Mouse (Mus musculus) T-cell, adult 2 months (primary cell): Measurements from ENCODE around the gene Anks1b.

Source experiments
- DNase-seq: peaks from one replicate; pipeline ENCODE4 v3.0.0; 2022; ENCODE audit warnings: low spot score

Anks1b gene

DNA sequence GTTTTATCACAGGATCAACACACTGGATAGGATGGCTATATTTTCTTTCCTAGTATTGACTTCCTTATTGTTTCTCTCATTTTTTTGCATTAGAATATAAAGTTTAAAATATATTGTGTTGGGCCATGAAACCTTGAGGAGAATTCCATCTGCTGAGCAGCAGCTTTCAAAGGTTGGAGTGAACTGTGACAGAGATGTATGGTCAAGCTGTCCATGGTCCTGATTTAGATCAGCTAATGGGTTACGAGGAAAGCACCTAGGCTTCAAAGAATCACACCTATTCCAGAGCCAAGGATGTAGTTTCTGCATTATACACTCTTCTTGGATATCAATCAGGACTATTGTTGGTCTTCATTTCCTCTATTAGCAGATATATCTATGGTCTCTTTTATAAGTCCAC is 503.3 kb downstream of the Anks1b start:
- no peak for DNase-seq

GRCm38 (mm10) chr10:90380062-90380461 is 506.8 kb downstream of the Anks1b start:
- no peak for DNase-seq

DNA sequence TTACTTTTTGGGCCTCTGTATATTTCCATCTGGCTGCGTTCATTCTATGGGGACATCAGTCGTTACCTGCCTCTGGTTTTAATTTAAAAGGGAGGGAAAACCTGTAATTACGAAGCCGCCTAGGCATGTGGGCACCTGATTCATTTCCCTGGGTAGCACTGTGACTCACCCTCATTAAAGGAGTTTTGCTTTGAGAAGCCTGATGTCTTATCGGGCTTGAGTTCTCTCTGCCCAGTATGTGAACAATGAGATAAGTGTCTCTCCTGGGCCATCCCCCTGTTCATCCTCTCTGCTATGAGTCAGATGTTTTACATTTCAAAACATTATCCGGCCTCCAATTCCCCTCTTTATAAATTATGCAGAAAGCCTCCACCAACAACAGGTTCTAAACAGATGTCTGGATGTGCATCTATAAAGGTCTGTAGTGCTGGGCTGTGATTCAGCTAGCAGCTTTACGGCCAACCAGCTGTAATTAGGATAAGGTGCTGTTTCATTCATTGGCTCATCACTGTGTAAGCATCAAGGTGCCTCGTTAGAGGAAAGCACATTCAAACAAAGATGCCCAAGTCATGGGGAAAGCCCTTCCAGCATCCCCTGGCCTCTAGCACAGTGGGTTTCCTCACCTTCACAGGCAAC is 507.5 kb downstream of the Anks1b start:
- DNase-seq: no peak

GRCm38 (mm10) chr10:90400382-90400781 is 527.1 kb downstream of the Anks1b start:
- DNase-seq: no peak

DNA sequence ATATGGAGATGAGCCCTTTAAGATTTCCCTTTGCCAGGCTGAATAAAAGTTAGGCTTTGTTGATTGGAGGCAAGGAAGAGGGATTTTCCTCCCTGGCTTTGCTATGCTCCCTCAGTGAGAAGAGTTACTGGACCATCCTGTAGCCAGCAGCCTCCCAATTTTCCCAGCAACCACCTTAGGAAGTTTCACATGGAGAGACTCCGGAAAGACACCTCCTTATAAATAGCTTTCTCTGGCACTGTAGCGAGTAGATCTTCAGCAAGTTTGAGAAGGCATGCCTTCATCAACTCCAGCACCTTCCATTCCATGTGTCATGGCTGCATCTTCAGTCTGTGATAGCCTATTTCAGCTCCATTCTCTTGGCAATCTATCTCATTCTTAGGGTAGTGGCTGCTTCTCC is 535.2 kb downstream of the Anks1b start:
- DNase-seq: no peak

DNA sequence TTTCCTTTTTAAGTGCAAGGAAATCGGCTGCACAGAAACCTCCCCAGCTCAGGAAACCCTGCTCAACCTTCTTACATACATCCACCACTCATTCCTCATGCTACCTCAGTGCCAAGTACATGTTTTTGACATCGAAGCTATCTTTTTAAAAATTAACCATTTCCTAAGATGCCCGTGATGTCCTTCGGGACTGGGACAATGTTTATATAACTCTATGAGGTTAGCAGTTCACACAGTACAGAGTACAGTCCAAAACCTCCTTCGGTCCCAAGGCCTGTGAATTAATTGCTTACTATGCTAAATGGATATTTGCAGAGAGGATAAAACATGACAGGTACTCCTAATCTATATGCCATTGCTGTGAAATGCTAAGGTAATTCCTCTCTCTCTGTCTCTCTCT is 558.2 kb downstream of the Anks1b start:
- DNase-seq: no peak

DNA sequence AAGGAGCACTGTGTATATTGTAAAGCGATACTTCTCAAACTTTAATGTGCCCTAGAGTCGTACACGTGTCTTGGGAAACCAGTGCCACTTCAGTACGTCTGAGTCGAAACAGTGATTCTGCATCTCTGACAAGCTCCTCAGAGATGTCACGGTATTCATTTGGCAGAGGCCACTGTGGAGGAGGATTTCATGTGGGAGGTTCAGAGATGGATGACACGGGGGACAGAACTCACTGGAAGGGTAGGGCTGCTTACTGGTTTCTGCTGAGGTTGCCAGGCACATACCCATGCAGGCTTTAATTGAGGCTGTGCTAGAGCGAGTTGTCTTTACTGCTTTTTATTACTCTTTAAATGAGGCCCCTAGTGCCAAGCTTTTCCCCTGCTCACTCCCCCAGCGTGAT is 558.7 kb downstream of the Anks1b start:
- DNase-seq: no peak

DNA sequence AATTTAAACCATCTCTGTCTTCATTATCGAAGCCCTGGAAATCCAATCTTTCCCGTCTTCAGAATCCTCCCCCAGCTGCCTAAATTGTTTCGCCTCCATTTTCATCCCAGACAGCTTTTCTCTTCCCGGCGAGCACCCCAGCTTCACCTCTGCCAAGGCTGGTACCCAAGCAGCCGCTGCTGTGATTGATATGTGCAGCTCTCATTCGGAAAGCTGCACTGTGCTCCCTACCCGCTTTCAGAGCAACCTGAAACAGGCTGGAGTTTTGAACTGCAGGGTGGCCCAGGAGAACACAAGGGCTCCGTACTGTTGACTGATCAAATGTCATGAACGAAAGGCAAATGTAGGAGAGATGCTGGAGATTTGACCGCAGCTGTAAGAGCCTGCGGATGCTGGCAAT is 559.2 kb downstream of the Anks1b start:
- no peak for DNase-seq

GRCm38 (mm10) chr10:90441036-90441435 is 567.7 kb downstream of the Anks1b start:
- DNase-seq: no peak

DNA sequence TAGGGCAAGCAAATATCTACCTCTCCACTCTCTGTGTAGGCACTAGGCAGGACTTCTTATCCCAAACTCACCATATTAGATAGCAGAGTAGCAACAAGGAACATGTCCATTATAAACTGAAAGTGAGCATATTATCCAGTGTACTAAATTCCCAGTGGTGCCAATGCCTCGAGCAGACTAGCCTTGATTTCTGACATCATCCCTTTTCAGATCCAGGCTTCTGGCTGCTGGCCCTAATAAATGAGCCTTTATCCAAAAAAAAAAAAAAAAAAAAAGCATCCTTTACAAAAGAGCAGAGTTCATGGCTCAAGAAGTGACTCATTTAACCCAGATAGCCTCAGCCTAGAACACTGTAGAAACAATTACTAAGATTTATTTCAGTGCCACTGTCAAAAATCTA is 568.3 kb downstream of the Anks1b start:
- DNase-seq: no peak

- no peak for DNase-seq
Observed at GRCm38 (mm10) chr10:90464906-90465305, 591.6 kb downstream of the Anks1b start.

DNA sequence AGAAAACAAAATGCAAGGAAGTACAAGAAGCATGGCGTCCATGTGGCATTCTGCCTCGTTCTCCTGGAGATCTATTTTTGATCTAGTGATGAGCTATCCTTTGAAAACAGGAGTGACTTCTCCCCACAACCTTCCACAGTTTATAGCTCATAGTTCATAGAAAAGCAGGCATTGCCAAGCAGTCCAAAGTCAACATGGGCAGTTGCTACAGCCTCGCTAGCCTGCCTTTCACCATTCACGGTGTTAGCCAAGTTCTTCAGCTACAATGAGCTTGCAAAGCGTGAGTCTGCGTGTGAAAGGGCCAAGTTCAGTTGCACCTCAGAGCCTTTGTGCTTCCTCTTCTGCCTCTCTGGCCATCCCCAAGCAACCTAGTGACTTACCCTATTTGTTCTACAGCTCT is 592.1 kb downstream of the Anks1b start:
- DNase-seq: no peak

GRCm38 (mm10) chr10:90467546-90467945 is 594.2 kb downstream of the Anks1b start:
- DNase-seq: no peak

GRCm38 (mm10) chr10:90493436-90493835 is 620.1 kb downstream of the Anks1b start:
- DNase-seq: no peak

DNA sequence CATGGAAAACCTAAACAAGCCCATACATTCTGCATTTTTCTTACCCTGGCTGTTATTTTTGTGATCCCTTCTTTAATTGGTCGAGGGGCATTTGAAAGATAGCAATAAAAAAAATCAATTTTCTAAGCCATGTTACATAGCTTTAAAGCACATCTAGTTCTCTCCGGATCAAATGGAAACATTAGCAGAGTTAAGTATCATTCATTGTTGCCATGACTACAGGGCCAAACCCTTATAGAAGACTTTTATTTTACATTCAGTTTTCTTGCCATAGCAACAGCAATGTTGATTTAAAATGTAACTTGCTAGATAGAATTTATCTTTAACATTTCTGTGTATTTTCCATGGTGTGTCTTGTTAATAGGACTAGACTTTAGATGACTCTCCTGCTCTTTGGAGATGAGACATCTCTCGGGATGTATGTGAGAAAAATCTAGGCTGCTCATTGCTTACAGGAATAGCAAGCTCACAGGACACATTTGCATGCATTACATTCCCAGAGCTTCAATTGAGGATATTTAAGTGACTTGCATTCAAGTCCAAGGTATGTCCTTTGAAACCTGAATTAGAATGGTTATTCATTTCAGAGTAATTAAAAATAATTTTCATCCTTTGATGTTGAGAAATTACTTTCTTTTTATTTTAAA is 620.8 kb downstream of the Anks1b start:
- no peak for DNase-seq

DNA sequence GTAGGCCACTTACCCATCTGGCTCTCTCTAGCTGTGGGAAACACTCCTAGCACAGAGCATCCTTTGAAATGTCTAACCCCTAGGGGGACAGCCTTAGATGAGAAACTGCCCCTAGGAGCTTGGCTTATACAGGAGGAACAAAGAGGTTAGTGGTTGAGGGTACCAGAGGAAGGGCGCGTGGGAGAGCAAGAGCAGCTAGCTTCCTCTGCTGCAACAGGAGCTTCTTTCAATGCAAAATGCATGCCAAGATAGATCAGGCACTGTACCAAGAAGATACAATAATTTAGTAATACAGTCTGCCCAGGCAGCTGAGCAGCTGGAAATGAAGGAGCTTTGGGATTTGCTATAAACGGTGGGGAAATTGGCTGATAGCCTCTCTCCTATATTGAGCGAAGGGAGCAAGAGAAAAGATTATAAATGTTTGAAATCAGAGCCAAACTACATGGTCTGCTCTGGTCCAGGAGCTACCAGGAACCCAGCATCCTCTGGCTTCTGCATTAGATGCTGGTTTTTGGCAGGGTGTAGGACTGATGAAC is 621.7 kb downstream of the Anks1b start:
- DNase-seq: no peak

- DNase-seq: no peak
Observed at GRCm38 (mm10) chr10:90507561-90507960, 634.3 kb downstream of the Anks1b start.

DNA sequence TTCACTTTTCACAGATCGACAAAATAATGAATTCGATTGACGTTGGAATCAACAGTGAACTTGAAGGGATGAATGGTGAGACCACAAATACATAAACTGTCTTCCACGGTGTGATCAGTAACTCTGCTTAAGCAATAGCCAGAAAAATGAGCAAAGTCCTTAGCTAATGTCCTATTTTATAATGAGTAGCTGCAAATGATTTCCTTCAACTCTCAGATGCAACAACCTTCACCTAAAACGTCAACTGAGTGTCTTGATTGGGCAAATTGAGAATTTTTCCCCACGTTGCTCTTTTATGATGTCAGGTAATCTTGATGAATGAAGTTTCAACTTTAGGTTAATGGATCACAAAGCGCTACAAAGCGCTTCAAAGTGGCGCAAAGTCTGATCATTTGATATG is 639.5 kb downstream of the Anks1b start:
- DNase-seq: no peak

DNA sequence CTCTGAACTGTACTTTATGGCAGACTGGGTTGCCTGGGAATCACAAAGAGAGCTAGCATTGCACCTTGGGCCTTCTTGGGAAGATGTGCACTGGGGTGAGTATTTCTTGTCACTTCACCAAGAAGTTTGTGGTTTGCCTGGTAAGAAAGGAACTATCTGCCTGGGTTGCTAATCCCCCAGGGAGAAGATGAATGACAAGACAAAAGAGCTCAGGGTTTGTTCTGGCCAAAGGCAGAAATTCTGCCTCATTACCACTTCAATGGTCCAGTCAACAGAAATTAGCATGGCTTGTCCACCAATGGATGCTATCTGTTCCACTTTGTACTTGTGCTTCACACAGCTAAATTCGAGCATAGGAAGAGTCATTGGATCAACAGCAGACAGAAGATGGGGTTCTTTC is 658.5 kb downstream of the Anks1b start:
- DNase-seq: no peak

GRCm38 (mm10) chr10:90535370-90535769 is 662.1 kb downstream of the Anks1b start:
- no peak for DNase-seq

GRCm38 (mm10) chr10:90546635-90547034 is 673.3 kb downstream of the Anks1b start:
- DNase-seq: no peak

DNA sequence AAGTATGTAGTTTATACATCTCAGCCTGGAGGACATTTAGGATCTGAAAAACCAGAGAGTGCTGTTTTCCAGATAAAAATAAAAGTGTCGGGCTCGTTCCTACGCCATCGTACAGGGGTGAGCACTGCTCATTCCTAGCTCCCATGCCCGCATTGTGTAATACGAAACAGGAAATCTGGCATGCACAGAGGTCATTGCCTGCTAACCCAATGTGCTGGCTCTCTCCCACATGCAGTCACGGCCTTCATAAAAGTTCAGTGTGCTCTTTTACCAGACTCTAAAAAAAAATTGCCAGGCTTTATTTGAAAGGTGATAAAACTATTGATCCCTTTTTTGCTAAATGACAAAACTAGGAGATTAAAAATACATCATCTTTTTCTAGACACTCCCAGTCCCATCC is 689.6 kb downstream of the Anks1b start:
- no peak for DNase-seq

DNA sequence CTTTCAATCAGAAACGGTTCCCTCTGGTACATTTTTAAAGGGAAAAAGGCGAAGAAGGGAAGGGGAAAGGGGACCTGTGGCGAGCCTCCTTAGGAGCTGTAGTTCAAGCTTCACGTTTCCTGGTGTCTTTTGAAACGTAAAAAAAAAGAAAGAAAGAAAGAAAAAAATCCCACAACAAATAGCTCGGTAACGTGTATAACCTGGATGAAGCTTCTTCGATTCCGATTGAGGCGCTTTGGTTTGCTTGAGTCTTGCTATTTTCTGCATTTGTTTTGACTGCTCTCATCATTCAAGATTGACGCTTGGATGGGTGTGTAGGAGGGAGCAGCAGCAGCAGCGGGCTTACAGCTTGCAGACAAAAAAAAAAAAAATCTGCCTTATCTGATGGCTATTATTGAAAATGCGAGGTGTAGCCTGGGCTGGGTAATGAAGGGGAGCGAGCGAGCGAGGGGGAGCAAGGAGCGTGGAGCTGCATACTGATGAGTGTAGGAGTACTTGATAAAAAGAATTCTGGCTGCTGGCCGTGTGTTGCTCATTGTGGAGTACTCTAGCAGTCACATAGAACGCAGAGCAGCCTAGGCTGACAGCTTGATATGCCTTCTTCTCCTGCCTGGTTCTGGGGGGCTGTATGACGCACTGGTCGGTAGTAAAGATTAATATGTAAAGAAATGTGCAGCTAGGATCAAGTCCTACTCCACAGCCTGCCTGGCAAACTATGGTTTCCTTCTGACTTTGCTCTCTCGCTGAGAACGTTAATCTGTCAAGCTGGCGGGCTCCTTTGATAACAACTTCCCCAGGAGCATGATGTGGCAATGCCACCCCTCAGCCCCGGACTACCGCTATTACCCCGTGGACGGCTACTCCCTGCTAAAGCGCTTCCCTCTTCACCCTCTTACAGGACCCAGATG is 703.1 kb downstream of the Anks1b start:
- no peak for DNase-seq
